Mouse (Mus musculus): ENCODE data around the gene Mmd2.

DNA sequence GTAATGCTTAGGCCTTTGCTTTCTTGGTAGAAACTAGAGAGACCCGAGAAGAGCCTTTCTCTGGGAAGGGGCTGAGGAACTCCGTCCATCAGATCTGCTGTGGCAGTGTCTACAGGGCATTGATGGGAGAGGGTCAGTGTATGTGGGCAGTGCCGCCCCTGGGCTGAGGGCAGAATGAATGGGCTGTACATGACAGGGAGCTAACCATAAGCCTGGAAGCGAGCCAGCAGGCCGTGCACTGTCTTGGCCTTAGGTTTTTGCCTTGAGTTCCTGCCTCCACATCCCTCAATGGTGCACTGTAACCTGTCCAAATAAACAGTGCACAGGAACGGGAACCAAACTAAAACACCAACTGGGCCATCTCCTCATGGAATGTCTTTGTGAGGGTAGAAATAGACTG lies 11.9 kb downstream of the Mmd2 start:
- no peak for TF ChIP-seq POLR2A (IDR thresholded peaks at IDR 0.05; ENCODE audit: insufficient read depth, low read length)
- TF ChIP-seq CTCF (IDR thresholded peaks at IDR 0.05; ENCODE audit: low read depth, low read length), result no peak
